Mouse (Mus musculus) embryonic facial prominence, embryonic 11.5 days (tissue): ENCODE measurements at regions not wholly inside any gene's neighbourhood (a gene's known extent, or its start where the extent isn't known, plus 50 kb on each side); places are given as distances from the start of the nearest gene placed in this dataset.

ENCODE experiments used
- ATAC-seq: fragments of 200-750 bp; cut with Nextera tagmentation; replicated peaks from 2 replicates; pipeline ENCODE4 v1.8.0; 2017; ENCODE audit warnings: low read depth; ENCODE audit not compliant: insufficient number of reproducible peaks, low FRiP score, low TSS enrichment
- DNase-seq: peaks from one replicate; pipeline ENCODE4 v3.0.0-alpha.2; 2015; ENCODE audit warnings: low spot score
- H3K27ac ChIP-seq: fragments of 300-500 bp; sonication (generic); replicated peaks from 2 replicates; pipeline ENCODE4 v1.5.1; 2014; ENCODE audit warnings: mild to moderate bottlenecking, low read depth, low read length, control low read depth
- H3K27me3 ChIP-seq: fragments of 300-500 bp; sonication (generic); 2 replicates; pipeline ENCODE4 v1.6.1; 2014; ENCODE audit warnings: mild to moderate bottlenecking, low read length, moderate library complexity, mixed read lengths; ENCODE audit not compliant: control insufficient read depth, insufficient read depth
- H3K36me3 ChIP-seq: fragments of 300-500 bp; sonication (generic); replicated peaks from 2 replicates; pipeline ENCODE4 v1.6.1; 2014; ENCODE audit warnings: low read depth, mild to moderate bottlenecking, low read length, moderate library complexity, mixed read lengths; ENCODE audit not compliant: control insufficient read depth, insufficient read depth
- H3K4me1 ChIP-seq: fragments of 300-500 bp; sonication (generic); 2 replicates; pipeline ENCODE4 v1.6.1; 2014; ENCODE audit warnings: low read length, mixed read lengths; ENCODE audit not compliant: control insufficient read depth, insufficient read depth
- H3K4me2 ChIP-seq: fragments of 300-500 bp; sonication (generic); 2 replicates; pipeline ENCODE4 v1.6.1; 2014; ENCODE audit warnings: low read depth, mild to moderate bottlenecking, control low read depth, low read length, moderate library complexity
- H3K4me3 ChIP-seq: fragments of 300-500 bp; sonication (generic); 2 replicates; pipeline ENCODE4 v1.5.1; 2014; ENCODE audit warnings: low read depth, low read length, control low read depth
- H3K9ac ChIP-seq: fragments of 300-500 bp; sonication (generic); replicated peaks from 2 replicates; pipeline ENCODE4 v1.6.1; 2014; ENCODE audit warnings: mild to moderate bottlenecking, control low read depth, low read length
- H3K9me3 ChIP-seq: fragments of 300-500 bp; sonication (generic); replicated peaks from 2 replicates; pipeline ENCODE4 v1.6.1; 2016; ENCODE audit warnings: mild to moderate bottlenecking, low read length, inconsistent platforms, mixed read lengths; ENCODE audit not compliant: control insufficient read depth
- WGBS: fragments of 180-500 bp; shearing (Covaris S2); extraction: QIAGEN DNeasy Blood & Tissue Kit; methylation state at CpG from one replicate; pipeline ENCODE4 v1.1.7; 2014; 5-methylcytosine and 5-hydroxymethylcytosine counted together

- H3K4me2 ChIP-seq: no peak overlapping the region
- no peak overlapping the region for H3K9ac ChIP-seq
- DNase-seq (no peak), ATAC-seq (no peak)
- no peak overlapping the region for H3K4me3 ChIP-seq
- H3K27me3 ChIP-seq: no peaks in the 10 kb centered on the region
- no peak overlapping the region for H3K27ac ChIP-seq
- no peaks in the 10 kb centered on the region for H3K9me3 ChIP-seq
- no peaks in the 10 kb centered on the region for H3K4me1 ChIP-seq
- H3K36me3 ChIP-seq: no peaks in the 10 kb centered on the region
Measured at GRCm38 (mm10) chr14:105841888-105842287, 54.7 kb downstream of the Spry2 start.

GRCm38 (mm10) chr14:105837533-105837932 is 59.1 kb downstream of the Spry2 start:
- no peak overlapping the region for H3K4me3 ChIP-seq
- no peaks in the 10 kb centered on the region for H3K9me3 ChIP-seq
- no peak for DNase-seq
- no peak for ATAC-seq
- H3K27ac ChIP-seq: no peak overlapping the region
- no peak overlapping the region for H3K4me2 ChIP-seq
- H3K27me3 ChIP-seq: no peaks in the 10 kb centered on the region
- H3K9ac ChIP-seq: no peak overlapping the region
- no peaks in the 10 kb centered on the region for H3K4me1 ChIP-seq
- 80% methylated on average over 3 of the region's 3 CpGs for WGBS
- no peaks in the 10 kb centered on the region for H3K36me3 ChIP-seq

GRCm38 (mm10) chr14:105830701-105831100 is 65.9 kb downstream of the Spry2 start:
- Histone ChIP-seq H3K9ac (no peak overlapping the region), H3K4me2 (no peak overlapping the region), H3K4me1 (no peaks in the 10 kb centered on the region), H3K27ac (no peak overlapping the region), H3K27me3 (no peaks in the 10 kb centered on the region), H3K36me3 (no peaks in the 10 kb centered on the region), H3K4me3 (no peak overlapping the region), H3K9me3 (no peaks in the 10 kb centered on the region)
- ATAC-seq (no peak), DNase-seq (no peak)
- WGBS: 92% methylated on average over 12 of the region's 12 CpGs

GRCm38 (mm10) chr14:105830301-105830700 is 66.3 kb downstream of the Spry2 start:
- DNase-seq: no peak
- Histone ChIP-seq H3K9me3 (no peaks in the 10 kb centered on the region), H3K4me1 (no peaks in the 10 kb centered on the region), H3K27me3 (no peaks in the 10 kb centered on the region), H3K9ac (no peak overlapping the region), H3K27ac (no peak overlapping the region), H3K4me2 (no peak overlapping the region), H3K36me3 (no peaks in the 10 kb centered on the region), H3K4me3 (no peak overlapping the region)
- ATAC-seq: no peak
- WGBS: 69% methylated on average over 4 of the region's 4 CpGs

GRCm38 (mm10) chr14:105823129-105823528 is 73.5 kb downstream of the Spry2 start:
- no peak overlapping the region for H3K4me2 ChIP-seq
- ATAC-seq (no peak), DNase-seq (no peak)
- no peaks in the 10 kb centered on the region for H3K27me3 ChIP-seq
- H3K9me3 ChIP-seq: no peaks in the 10 kb centered on the region
- H3K4me1 ChIP-seq: no peaks in the 10 kb centered on the region
- WGBS: 82% methylated on average over 8 of the region's 8 CpGs
- no peak overlapping the region for H3K9ac ChIP-seq
- no peak overlapping the region for H3K4me3 ChIP-seq
- no peak overlapping the region for H3K27ac ChIP-seq
- no peaks in the 10 kb centered on the region for H3K36me3 ChIP-seq

- no peak overlapping the region for H3K4me2 ChIP-seq
- no peak overlapping the region for H3K4me3 ChIP-seq
- H3K9ac ChIP-seq: no peak overlapping the region
- WGBS: 88% methylated on average over 9 of the region's 9 CpGs
- no peaks in the 10 kb centered on the region for H3K9me3 ChIP-seq
- DNase-seq (no peak), ATAC-seq (no peak)
- no peaks in the 10 kb centered on the region for H3K27me3 ChIP-seq
- H3K4me1 ChIP-seq: no peaks in the 10 kb centered on the region
- no peak overlapping the region for H3K27ac ChIP-seq
- no peaks in the 10 kb centered on the region for H3K36me3 ChIP-seq
Measured at GRCm38 (mm10) chr14:105822653-105823052, 74.0 kb downstream of the Spry2 start.

GRCm38 (mm10) chr14:105819534-105819933 is 77.1 kb downstream of the Spry2 start:
- Histone ChIP-seq H3K4me3 (no peak overlapping the region), H3K27me3 (no peaks in the 10 kb centered on the region), H3K36me3 (no peaks in the 10 kb centered on the region), H3K9me3 (no peaks in the 10 kb centered on the region), H3K4me1 (no peaks in the 10 kb centered on the region), H3K9ac (no peak overlapping the region), H3K27ac (no peak overlapping the region), H3K4me2 (no peak overlapping the region)
- DNase-seq (no peak), ATAC-seq (no peak)
- 89% methylated on average over 2 of the region's 2 CpGs for WGBS

GRCm38 (mm10) chr14:105818841-105819240 is 77.8 kb downstream of the Spry2 start:
- Histone ChIP-seq H3K4me2 (no peak overlapping the region), H3K27ac (no peak overlapping the region), H3K4me1 (no peaks in the 10 kb centered on the region), H3K9me3 (no peaks in the 10 kb centered on the region), H3K4me3 (no peak overlapping the region), H3K36me3 (no peaks in the 10 kb centered on the region), H3K9ac (no peak overlapping the region), H3K27me3 (no peaks in the 10 kb centered on the region)
- 86% methylated on average over 3 of the region's 3 CpGs for WGBS
- ATAC-seq (no peak), DNase-seq (no peak)

GRCm38 (mm10) chr14:105817481-105817880 is 79.1 kb downstream of the Spry2 start:
- H3K9me3 ChIP-seq: no peaks in the 10 kb centered on the region
- no peaks in the 10 kb centered on the region for H3K27me3 ChIP-seq
- H3K36me3 ChIP-seq: no peaks in the 10 kb centered on the region
- 87% methylated on average over 6 of the region's 6 CpGs for WGBS
- no peak overlapping the region for H3K4me3 ChIP-seq
- DNase-seq (no peak), ATAC-seq (no peak)
- H3K4me1 ChIP-seq: no peaks in the 10 kb centered on the region
- no peak overlapping the region for H3K9ac ChIP-seq
- no peak overlapping the region for H3K27ac ChIP-seq
- no peak overlapping the region for H3K4me2 ChIP-seq
